Mouse (Mus musculus): ENCODE measurements around the gene Fbxo3. TPM values are rescaled to one million over a fixed set of nuclear protein-coding genes. Genes with fewer than 3 reads are reported as not detected.
"Not testable (repeated sequence)": the region's sequence is repeated elsewhere in the genome, so short reads cannot be mapped to it uniquely, and the experiment has no call there.

The Fbxo3 gene
- total RNA-seq, 1 experiment from 2014 or later = 102 TPM

GRCm38 (mm10) chr2:104069704-104070185 is 42.2 kb downstream of the Fbxo3 start, which contains the start of gene Cd59b:
Gene Cd59b, plus strand, starts transcription at chr2:104069849.
- peak; percentile 89 to 91 for ATAC-seq (replicated peaks in 1 of 2; ENCODE audit: insufficient read depth in 1 of 2, low FRiP score in 2 of 2, low TSS enrichment in 1 of 2, low read depth in 1 of 2, poor library complexity in 2 of 2, severe bottlenecking in 2 of 2)

GRCm38 (mm10) chr2:104078285-104078684 is 50.8 kb downstream of the Fbxo3 start:
- ATAC-seq (replicated peaks in 1 of 2; ENCODE audit: insufficient read depth in 1 of 2, low FRiP score in 2 of 2, low TSS enrichment in 1 of 2, low read depth in 1 of 2, poor library complexity in 2 of 2, severe bottlenecking in 2 of 2) = peak; percentile 32 to 68; a peak in 3 of 4 replicates

GRCm38 (mm10) chr2:104081436-104082050 is 54.0 kb downstream of the Fbxo3 start:
- ATAC-seq (replicated peaks in 1 of 2; ENCODE audit: insufficient read depth in 1 of 2, low FRiP score in 2 of 2, low TSS enrichment in 1 of 2, low read depth in 1 of 2, poor library complexity in 2 of 2, severe bottlenecking in 2 of 2) = not testable (repeated sequence)

GRCm38 (mm10) chr2:104082474-104082873 is 55.0 kb downstream of the Fbxo3 start:
- no peak for ATAC-seq (replicated peaks in 1 of 2; ENCODE audit: insufficient read depth in 1 of 2, low FRiP score in 2 of 2, low TSS enrichment in 1 of 2, low read depth in 1 of 2, poor library complexity in 2 of 2, severe bottlenecking in 2 of 2)

GRCm38 (mm10) chr2:104084027-104084426 is 56.5 kb downstream of the Fbxo3 start:
- ATAC-seq (replicated peaks in 1 of 2; ENCODE audit: insufficient read depth in 1 of 2, low FRiP score in 2 of 2, low TSS enrichment in 1 of 2, low read depth in 1 of 2, poor library complexity in 2 of 2, severe bottlenecking in 2 of 2) = not testable (repeated sequence)

GRCm38 (mm10) chr2:104087562-104087961 is 60.0 kb downstream of the Fbxo3 start:
- not testable (repeated sequence) for ATAC-seq (replicated peaks in 1 of 2; ENCODE audit: insufficient read depth in 1 of 2, low FRiP score in 2 of 2, low TSS enrichment in 1 of 2, low read depth in 1 of 2, poor library complexity in 2 of 2, severe bottlenecking in 2 of 2)

- ATAC-seq (replicated peaks in 1 of 2; ENCODE audit: insufficient read depth in 1 of 2, low FRiP score in 2 of 2, low TSS enrichment in 1 of 2, low read depth in 1 of 2, poor library complexity in 2 of 2, severe bottlenecking in 2 of 2) = no peak
These were observed 65.8 kb downstream of the Fbxo3 start for GRCm38 (mm10) chr2:104093305-104093704.

GRCm38 (mm10) chr2:104095741-104096213 is 68.3 kb downstream of the Fbxo3 start, which contains the start of gene Cd59a:
Gene Cd59a, plus strand, starts transcription at chr2:104095801.
- ATAC-seq (replicated peaks in 1 of 2; ENCODE audit: insufficient read depth in 1 of 2, low FRiP score in 2 of 2, low TSS enrichment in 1 of 2, low read depth in 1 of 2, poor library complexity in 2 of 2, severe bottlenecking in 2 of 2) = peak; percentile 63 to 83

- no peak for ATAC-seq (replicated peaks in 1 of 2; ENCODE audit: insufficient read depth in 1 of 2, low FRiP score in 2 of 2, low TSS enrichment in 1 of 2, low read depth in 1 of 2, poor library complexity in 2 of 2, severe bottlenecking in 2 of 2)
These were observed 68.7 kb downstream of the Fbxo3 start for GRCm38 (mm10) chr2:104096256-104096655.

GRCm38 (mm10) chr2:104096796-104097195 is 69.3 kb downstream of the Fbxo3 start:
- not testable (repeated sequence) for ATAC-seq (replicated peaks in 1 of 2; ENCODE audit: insufficient read depth in 1 of 2, low FRiP score in 2 of 2, low TSS enrichment in 1 of 2, low read depth in 1 of 2, poor library complexity in 2 of 2, severe bottlenecking in 2 of 2)

- ATAC-seq (replicated peaks in 1 of 2; ENCODE audit: insufficient read depth in 1 of 2, low FRiP score in 2 of 2, low TSS enrichment in 1 of 2, low read depth in 1 of 2, poor library complexity in 2 of 2, severe bottlenecking in 2 of 2) = not testable (repeated sequence)
These were observed 69.9 kb downstream of the Fbxo3 start for GRCm38 (mm10) chr2:104097396-104097795.

GRCm38 (mm10) chr2:104098529-104099230 is 71.2 kb downstream of the Fbxo3 start:
- peak; percentile 38 to 63 for ATAC-seq (replicated peaks in 1 of 2; ENCODE audit: insufficient read depth in 1 of 2, low FRiP score in 2 of 2, low TSS enrichment in 1 of 2, low read depth in 1 of 2, poor library complexity in 2 of 2, severe bottlenecking in 2 of 2)

GRCm38 (mm10) chr2:104099231-104099585 is 71.7 kb downstream of the Fbxo3 start:
- ATAC-seq (replicated peaks in 1 of 2; ENCODE audit: insufficient read depth in 1 of 2, low FRiP score in 2 of 2, low TSS enrichment in 1 of 2, low read depth in 1 of 2, poor library complexity in 2 of 2, severe bottlenecking in 2 of 2) = no peak

GRCm38 (mm10) chr2:104099946-104100345 is 72.4 kb downstream of the Fbxo3 start:
- ATAC-seq (replicated peaks in 1 of 2; ENCODE audit: insufficient read depth in 1 of 2, low FRiP score in 2 of 2, low TSS enrichment in 1 of 2, low read depth in 1 of 2, poor library complexity in 2 of 2, severe bottlenecking in 2 of 2) = no peak

GRCm38 (mm10) chr2:104104800-104105199 is 77.3 kb downstream of the Fbxo3 start:
- no peak for ATAC-seq (replicated peaks in 1 of 2; ENCODE audit: insufficient read depth in 1 of 2, low FRiP score in 2 of 2, low TSS enrichment in 1 of 2, low read depth in 1 of 2, poor library complexity in 2 of 2, severe bottlenecking in 2 of 2)

- ATAC-seq (replicated peaks in 1 of 2; ENCODE audit: insufficient read depth in 1 of 2, low FRiP score in 2 of 2, low TSS enrichment in 1 of 2, low read depth in 1 of 2, poor library complexity in 2 of 2, severe bottlenecking in 2 of 2) = not testable (repeated sequence)
These were observed 81.5 kb downstream of the Fbxo3 start for GRCm38 (mm10) chr2:104109021-104109420.

GRCm38 (mm10) chr2:104109528-104109927 is 82.0 kb downstream of the Fbxo3 start:
- no peak for ATAC-seq (replicated peaks in 1 of 2; ENCODE audit: insufficient read depth in 1 of 2, low FRiP score in 2 of 2, low TSS enrichment in 1 of 2, low read depth in 1 of 2, poor library complexity in 2 of 2, severe bottlenecking in 2 of 2)

GRCm38 (mm10) chr2:104110031-104110430 is 82.5 kb downstream of the Fbxo3 start:
- no peak for ATAC-seq (replicated peaks in 1 of 2; ENCODE audit: insufficient read depth in 1 of 2, low FRiP score in 2 of 2, low TSS enrichment in 1 of 2, low read depth in 1 of 2, poor library complexity in 2 of 2, severe bottlenecking in 2 of 2)
